Mouse (Mus musculus): ENCODE results near the gene Gm21800. TPM values are rescaled to one million over a fixed set of nuclear protein-coding genes. Genes with fewer than 3 reads are reported as not detected.
"Not testable (repeated sequence)": the region's sequence is repeated elsewhere in the genome, so short reads cannot be mapped to it uniquely, and the experiment has no call there.

Gm21800 gene
- not detected in 2 replicates for polyA plus RNA-seq (2011; ENCODE audit: insufficient read depth, insufficient read length, low read depth, missing spikeins)

GRCm38 (mm10) chrY:41406198-41406597, at the start of gene Gm21800:
Gene Gm21800, plus strand, starts transcription at chrY:41406498.
- not testable (repeated sequence) for H3K4me1 ChIP-seq (ENCODE audit: control insufficient read depth, insufficient read depth, low read length); H3K9ac ChIP-seq (ENCODE audit: low read depth, poor library complexity, severe bottlenecking); H3K27me3 ChIP-seq (ENCODE audit: control insufficient read depth, insufficient read depth, low read length, poor library complexity, severe bottlenecking); H3K4me3 ChIP-seq (ENCODE audit: low read depth, low read length); H3K9me3 ChIP-seq (replicated peaks; ENCODE audit: control insufficient read depth, insufficient read depth, low read length, poor library complexity, severe bottlenecking); H3K27ac ChIP-seq (ENCODE audit: insufficient read depth, low read length); H3K36me3 ChIP-seq (ENCODE audit: control insufficient read depth, insufficient read depth, low read length, poor library complexity, severe bottlenecking)
